Mouse (Mus musculus): ENCODE measurements around the gene Olfr1358.
A peak's percentile ranks its signal among the peaks of the same experiment; 100 is the strongest.
"Not testable (repeated sequence)": the region's sequence is repeated elsewhere in the genome, so short reads cannot be mapped to it uniquely, and the experiment has no call there.

Gene Olfr1358

GRCm38 (mm10) chr10:78517128-78517527, at the start of gene Olfr1358:
Gene Olfr1358 (plus strand): TSS chr10:78517428.
- DNase-seq: no peak

GRCm38 (mm10) chr10:78467761-78468310, 49.4 kb upstream of the Olfr1358 start:
- no peak for DNase-seq

- DNase-seq: no peak
Observed at GRCm38 (mm10) chr10:78470582-78471313, 46.5 kb upstream of the Olfr1358 start.

- no peak for DNase-seq
Observed at GRCm38 (mm10) chr10:78472046-78472445, 45.2 kb upstream of the Olfr1358 start.

- DNase-seq: no peak
Observed at GRCm38 (mm10) chr10:78473434-78473833, 43.8 kb upstream of the Olfr1358 start.

- DNase-seq: no peak
Observed at GRCm38 (mm10) chr10:78474759-78475158, 42.5 kb upstream of the Olfr1358 start.

GRCm38 (mm10) chr10:78476821-78477220, 40.4 kb upstream of the Olfr1358 start:
- DNase-seq: no peak

- DNase-seq: no peak
Observed at GRCm38 (mm10) chr10:78480954-78481927, 36.0 kb upstream of the Olfr1358 start.

GRCm38 (mm10) chr10:78481928-78482499, 35.2 kb upstream of the Olfr1358 start:
- DNase-seq: peak; percentile 34

- not testable (repeated sequence) for DNase-seq
Observed at GRCm38 (mm10) chr10:78485369-78485768, 31.9 kb upstream of the Olfr1358 start.

GRCm38 (mm10) chr10:78486871-78487270, 30.4 kb upstream of the Olfr1358 start:
- no peak for DNase-seq

- DNase-seq: peak; percentile 76
Observed at GRCm38 (mm10) chr10:78487431-78488086, 29.7 kb upstream of the Olfr1358 start.

GRCm38 (mm10) chr10:78502986-78503733, 14.1 kb upstream of the Olfr1358 start:
- no peak for DNase-seq

- DNase-seq: no peak
Observed at GRCm38 (mm10) chr10:78519792-78520191, 2.6 kb downstream of the Olfr1358 start.

GRCm38 (mm10) chr10:78520260-78521005, 3.2 kb downstream of the Olfr1358 start:
- no peak for DNase-seq

- not testable (repeated sequence) for DNase-seq
Observed at GRCm38 (mm10) chr10:78525071-78525470, 7.8 kb downstream of the Olfr1358 start.

GRCm38 (mm10) chr10:78525511-78525910, 8.3 kb downstream of the Olfr1358 start:
- no peak for DNase-seq

- peak; percentile 26 for DNase-seq
Observed at GRCm38 (mm10) chr10:78540943-78541342, 23.7 kb downstream of the Olfr1358 start.

- no peak for DNase-seq
Observed at GRCm38 (mm10) chr10:78565070-78565469, 47.8 kb downstream of the Olfr1358 start.

GRCm38 (mm10) chr10:78569191-78569590, 52.0 kb downstream of the Olfr1358 start:
- DNase-seq: no peak

- DNase-seq: no peak
Observed at GRCm38 (mm10) chr10:78569686-78570085, 52.5 kb downstream of the Olfr1358 start.
